Mouse (Mus musculus): ENCODE measurements around the gene Gm45208. TPM values are rescaled to one million over a fixed set of nuclear protein-coding genes. Genes with fewer than 3 reads are reported as not detected.
"Not testable (repeated sequence)": the region's sequence is repeated elsewhere in the genome, so short reads cannot be mapped to it uniquely, and the experiment has no call there.

The Gm45208 gene
- polyA plus RNA-seq, 1 experiment from 2014 or later = 0.59 TPM

- Histone ChIP-seq H3K4me1 (ENCODE audit: insufficient read depth, low read length) (no peaks in the 10 kb centered on the region), H3K27me3 (ENCODE audit: insufficient read depth, low read length) (no peaks in the 10 kb centered on the region), H3K27ac (ENCODE audit: low read length) (no peak overlapping the region), H3K9me3 (ENCODE audit: low read length) (no peaks in the 10 kb centered on the region), H3K9ac (replicated peaks; ENCODE audit: low read length) (no peak overlapping the region), H3K4me3 (ENCODE audit: low read length) (no peak overlapping the region), H3K4me2 (replicated peaks; ENCODE audit: low read depth, low read length) (no peak overlapping the region), H3K36me3 (ENCODE audit: insufficient read depth, low read length) (no peaks in the 10 kb centered on the region)
- 96% methylated on average over 2 of the region's 2 CpGs for WGBS
- no peak for ATAC-seq (ENCODE audit: low FRiP score, low TSS enrichment)
Measured at GRCm38 (mm10) chrX:7688321-7688720, 33.7 kb upstream of the Gm45208 start.

GRCm38 (mm10) chrX:7690486-7690885, 31.6 kb upstream of the Gm45208 start:
- Histone ChIP-seq H3K36me3 (ENCODE audit: insufficient read depth, low read length) (no peaks in the 10 kb centered on the region), H3K9ac (replicated peaks; ENCODE audit: low read length) (no peak overlapping the region), H3K4me2 (replicated peaks; ENCODE audit: low read depth, low read length) (no peak overlapping the region), H3K4me1 (ENCODE audit: insufficient read depth, low read length) (no peaks in the 10 kb centered on the region), H3K27me3 (ENCODE audit: insufficient read depth, low read length) (no peaks in the 10 kb centered on the region), H3K4me3 (ENCODE audit: low read length) (no peak overlapping the region), H3K27ac (ENCODE audit: low read length) (no peak overlapping the region), H3K9me3 (ENCODE audit: low read length) (no peaks in the 10 kb centered on the region)
- no peak for ATAC-seq (ENCODE audit: low FRiP score, low TSS enrichment)
- WGBS = 47% methylated on average over 3 of the region's 3 CpGs

GRCm38 (mm10) chrX:7692862-7693261, 29.2 kb upstream of the Gm45208 start:
- H3K36me3 ChIP-seq (ENCODE audit: insufficient read depth, low read length) = no peaks in the 10 kb centered on the region
- no peaks in the 10 kb centered on the region for H3K9me3 ChIP-seq (ENCODE audit: low read length)
- no peak for ATAC-seq (ENCODE audit: low FRiP score, low TSS enrichment)
- H3K4me3 ChIP-seq (ENCODE audit: low read length) = no peak overlapping the region
- H3K27me3 ChIP-seq (ENCODE audit: insufficient read depth, low read length) = no peaks in the 10 kb centered on the region
- no peak overlapping the region for H3K9ac ChIP-seq (replicated peaks; ENCODE audit: low read length)
- no peak overlapping the region for H3K27ac ChIP-seq (ENCODE audit: low read length)
- no peaks in the 10 kb centered on the region for H3K4me1 ChIP-seq (ENCODE audit: insufficient read depth, low read length)
- H3K4me2 ChIP-seq (replicated peaks; ENCODE audit: low read depth, low read length) = no peak overlapping the region
- 49% methylated on average over 4 of the region's 4 CpGs for WGBS

DNA sequence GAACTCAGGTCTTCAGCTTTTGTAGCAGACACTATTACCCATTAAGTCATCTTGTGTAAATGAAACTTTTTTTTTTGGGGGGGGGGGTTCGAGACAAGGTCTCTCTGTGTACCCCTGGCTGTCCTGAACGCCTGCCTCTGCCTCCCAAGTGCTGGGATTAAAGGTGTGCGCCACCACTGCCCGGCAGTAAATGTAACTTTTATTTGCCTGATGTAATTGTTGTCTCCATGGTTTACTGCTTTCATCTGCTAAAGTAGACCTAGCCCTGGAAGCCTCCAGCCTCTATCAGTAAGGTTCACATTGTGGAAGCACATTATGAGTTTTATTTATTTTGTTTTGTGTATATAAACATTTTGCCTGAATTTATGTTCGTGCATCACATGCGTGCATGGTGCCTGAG, 25.5 kb upstream of the Gm45208 start:
- Histone ChIP-seq H3K27ac (ENCODE audit: low read length) (no peak overlapping the region), H3K27me3 (ENCODE audit: insufficient read depth, low read length) (no peaks in the 10 kb centered on the region), H3K36me3 (ENCODE audit: insufficient read depth, low read length) (0 out of 2 replicates have a peak, but pooled peaks cover 7% of the 10 kb centered on the region), H3K4me1 (ENCODE audit: insufficient read depth, low read length) (no peaks in the 10 kb centered on the region), H3K4me3 (ENCODE audit: low read length) (peak overlapping the region; percentile 68), H3K4me2 (replicated peaks; ENCODE audit: low read depth, low read length) (peak overlapping the region; percentile 43), H3K9ac (replicated peaks; ENCODE audit: low read length) (no peak overlapping the region), H3K9me3 (ENCODE audit: low read length) (no peaks in the 10 kb centered on the region)
- WGBS = 40% methylated on average over 6 of the region's 6 CpGs
- peak; percentile 21; the same call in 1 of the 2 replicates for ATAC-seq (ENCODE audit: low FRiP score, low TSS enrichment)

DNA sequence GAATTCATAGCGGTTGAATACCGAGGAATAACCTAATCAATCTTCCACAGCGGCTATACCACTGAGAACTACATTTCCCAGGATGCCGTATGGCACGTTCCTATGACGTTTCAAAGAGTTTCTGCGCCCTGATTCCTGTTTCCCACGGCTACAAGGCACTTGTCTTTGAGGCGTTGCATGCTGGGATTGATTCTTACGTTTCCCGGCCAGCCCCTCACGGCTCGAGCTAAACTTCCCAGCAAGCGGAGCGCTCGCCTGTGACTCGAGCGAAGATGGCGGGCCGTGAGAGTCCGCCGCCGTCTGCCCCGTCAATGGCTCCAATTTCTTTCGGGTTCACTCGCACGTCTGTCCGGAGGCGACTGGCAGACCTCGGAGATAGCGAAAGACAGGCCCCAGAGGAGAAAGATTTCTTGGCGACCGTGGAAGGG, 25.1 kb upstream of the Gm45208 start, which contains the start of gene Gpkow:
TSS of gene Gpkow (plus strand) at position 178 of the 428 bp plus-strand sequence.
- ATAC-seq (ENCODE audit: low FRiP score, low TSS enrichment) = peak; percentile 93
- Histone ChIP-seq H3K27me3 (ENCODE audit: insufficient read depth, low read length) (no peaks in the 10 kb centered on the region), H3K4me1 (ENCODE audit: insufficient read depth, low read length) (no peaks in the 10 kb centered on the region), H3K4me2 (replicated peaks; ENCODE audit: low read depth, low read length) (peak within 1 kb of the TSS; percentile 60), H3K9ac (replicated peaks; ENCODE audit: low read length) (peak within 1 kb of the TSS; percentile 77), H3K4me3 (ENCODE audit: low read length) (peak within 1 kb of the TSS; percentile 68), H3K27ac (ENCODE audit: low read length) (peak within 1 kb of the TSS; percentile 61; the same call in 1 of the 2 replicates), H3K9me3 (ENCODE audit: low read length) (no peaks in the 10 kb centered on the region), H3K36me3 (ENCODE audit: insufficient read depth, low read length) (0 out of 2 replicates have a peak, but pooled peaks cover 7% of the 10 kb centered on the region)
- WGBS = 12% methylated on average over 33 of the region's 33 CpGs

- Histone ChIP-seq H3K4me2 (replicated peaks; ENCODE audit: low read depth, low read length) (peak overlapping the region; percentile 38), H3K9ac (replicated peaks; ENCODE audit: low read length) (peak overlapping the region; percentile 58; the same call in 1 of the 2 replicates), H3K4me3 (ENCODE audit: low read length) (peak overlapping the region; percentile 28)
- H3K36me3 ChIP-seq (ENCODE audit: insufficient read depth, low read length); H3K9me3 ChIP-seq (ENCODE audit: low read length); H3K27ac ChIP-seq (ENCODE audit: low read length); ATAC-seq (ENCODE audit: low FRiP score, low TSS enrichment); H3K4me1 ChIP-seq (ENCODE audit: insufficient read depth, low read length); H3K27me3 ChIP-seq (ENCODE audit: insufficient read depth, low read length): not testable (repeated sequence)
- WGBS = 30% methylated on average over 5 of the region's 12 CpGs
Measured at GRCm38 (mm10) chrX:7713764-7714134, 8.3 kb upstream of the Gm45208 start.

DNA sequence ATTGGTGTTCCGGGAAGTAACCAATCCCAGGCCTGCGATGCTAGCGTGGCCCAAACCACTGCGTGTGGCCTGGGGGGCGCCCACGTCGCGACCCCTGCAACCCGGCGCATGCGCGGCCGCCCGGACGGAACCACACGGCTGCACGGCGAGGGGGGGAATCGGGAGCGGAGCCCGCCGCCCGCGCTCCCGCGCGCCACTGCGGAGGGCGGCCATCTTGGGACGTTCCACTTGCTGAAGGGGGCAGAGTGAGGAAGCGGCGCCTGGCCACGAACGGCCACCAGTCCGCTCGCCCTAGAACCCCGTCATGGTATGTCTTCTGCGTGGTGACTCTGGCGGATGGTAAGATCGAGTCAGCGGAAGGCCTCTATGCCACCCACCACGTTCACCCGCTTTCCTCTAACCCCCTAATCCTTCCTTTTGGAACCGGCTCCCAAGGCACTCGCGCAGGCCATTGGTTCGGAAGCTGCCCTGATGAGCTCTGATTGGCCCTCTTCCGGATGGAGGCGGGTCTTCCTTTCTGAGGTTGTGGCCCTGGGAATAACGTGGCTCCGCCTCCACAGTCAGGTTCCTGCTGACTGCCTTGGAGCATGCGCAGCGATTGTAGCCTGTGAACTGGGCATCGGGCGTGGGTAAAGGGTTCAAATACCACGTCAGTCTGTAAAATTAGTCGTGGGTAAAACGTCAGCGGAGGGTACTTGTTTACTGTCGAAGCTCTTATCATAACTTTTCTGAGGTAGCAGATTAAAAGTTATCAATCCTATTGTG, 7.7 kb upstream of the Gm45208 start, which contains the start of gene Wdr45:
TSS of gene Wdr45 (plus strand) at position 199 of the 765 bp plus-strand sequence.
- not testable (repeated sequence) for H3K27ac ChIP-seq (ENCODE audit: low read length)

DNA sequence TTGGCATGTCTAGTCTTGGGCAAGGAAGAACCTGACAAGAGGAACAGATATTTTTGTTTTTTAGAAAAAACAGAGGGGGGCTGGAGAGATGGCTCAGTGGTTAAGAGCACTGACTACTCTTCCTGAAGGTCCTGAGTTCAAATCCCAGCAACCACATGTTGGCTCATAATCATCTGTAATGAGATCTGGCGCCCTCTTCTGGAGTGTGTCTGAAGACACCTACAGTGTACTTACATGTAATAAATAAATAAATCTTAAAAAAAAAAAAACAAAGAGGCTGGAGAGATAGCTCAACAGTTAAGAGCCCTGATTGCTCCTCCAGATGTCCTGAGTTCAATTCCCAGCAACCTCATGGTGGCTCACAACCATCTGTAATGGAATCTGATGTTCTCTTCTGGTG, 6.0 kb upstream of the Gm45208 start:
- H3K9me3 ChIP-seq (ENCODE audit: low read length); H3K4me3 ChIP-seq (ENCODE audit: low read length); H3K4me2 ChIP-seq (replicated peaks; ENCODE audit: low read depth, low read length); H3K4me1 ChIP-seq (ENCODE audit: insufficient read depth, low read length); H3K36me3 ChIP-seq (ENCODE audit: insufficient read depth, low read length); H3K9ac ChIP-seq (replicated peaks; ENCODE audit: low read length); ATAC-seq (ENCODE audit: low FRiP score, low TSS enrichment); H3K27me3 ChIP-seq (ENCODE audit: insufficient read depth, low read length); H3K27ac ChIP-seq (ENCODE audit: low read length): not testable (repeated sequence)
- 42% methylated on average over 1 of the region's 1 CpGs for WGBS

More for the DNA sequence above, 7.7 kb upstream of the Gm45208 start, which contains the start of gene Wdr45:
- H3K36me3 ChIP-seq (ENCODE audit: insufficient read depth, low read length); H3K27me3 ChIP-seq (ENCODE audit: insufficient read depth, low read length); H3K9me3 ChIP-seq (ENCODE audit: low read length); H3K4me1 ChIP-seq (ENCODE audit: insufficient read depth, low read length): not testable (repeated sequence)
- WGBS = 26% methylated on average over 40 of the region's 60 CpGs
- Histone ChIP-seq H3K4me2 (replicated peaks; ENCODE audit: low read depth, low read length) (peak within 1 kb of the TSS; percentile 42), H3K4me3 (ENCODE audit: low read length) (peak within 1 kb of the TSS; percentile 30), H3K9ac (replicated peaks; ENCODE audit: low read length) (peak within 1 kb of the TSS; percentile 58; the same call in 1 of the 2 replicates)
- peak; percentile 97 for ATAC-seq (ENCODE audit: low FRiP score, low TSS enrichment)

DNA sequence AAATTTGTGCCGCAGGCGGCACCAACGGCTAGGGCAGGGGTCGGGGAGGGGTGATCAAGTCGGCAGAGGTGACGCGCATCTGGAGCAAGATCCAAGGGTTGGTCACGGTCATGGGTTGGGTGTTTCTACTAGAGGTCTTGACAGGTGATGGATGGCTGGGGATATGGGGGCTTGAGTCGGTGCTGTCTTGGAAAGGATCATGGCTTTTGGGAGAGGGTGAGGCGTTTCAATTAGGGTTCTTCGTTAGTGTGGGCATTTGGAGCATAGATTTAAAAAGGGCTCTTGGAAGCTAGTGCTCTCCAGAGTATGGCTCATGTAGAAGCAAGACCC, 202 bp downstream of the Gm45208 start:
- Histone ChIP-seq H3K27ac (ENCODE audit: low read length) (no peak overlapping the region), H3K4me1 (ENCODE audit: insufficient read depth, low read length) (peaks cover 6% of the 10 kb centered on the region; the same call in 1 of the 2 replicates), H3K4me3 (ENCODE audit: low read length) (peak overlapping the region; percentile 60), H3K9me3 (ENCODE audit: low read length) (no peaks in the 10 kb centered on the region), H3K4me2 (replicated peaks; ENCODE audit: low read depth, low read length) (peak overlapping the region; percentile 65), H3K36me3 (ENCODE audit: insufficient read depth, low read length) (peaks cover 20% of the 10 kb centered on the region; the same call in 1 of the 2 replicates), H3K27me3 (ENCODE audit: insufficient read depth, low read length) (no peaks in the 10 kb centered on the region), H3K9ac (replicated peaks; ENCODE audit: low read length) (peak overlapping the region; percentile 72)
- ATAC-seq (ENCODE audit: low FRiP score, low TSS enrichment) = peak; percentile 57
- 27% methylated on average over 11 of the region's 11 CpGs for WGBS

DNA sequence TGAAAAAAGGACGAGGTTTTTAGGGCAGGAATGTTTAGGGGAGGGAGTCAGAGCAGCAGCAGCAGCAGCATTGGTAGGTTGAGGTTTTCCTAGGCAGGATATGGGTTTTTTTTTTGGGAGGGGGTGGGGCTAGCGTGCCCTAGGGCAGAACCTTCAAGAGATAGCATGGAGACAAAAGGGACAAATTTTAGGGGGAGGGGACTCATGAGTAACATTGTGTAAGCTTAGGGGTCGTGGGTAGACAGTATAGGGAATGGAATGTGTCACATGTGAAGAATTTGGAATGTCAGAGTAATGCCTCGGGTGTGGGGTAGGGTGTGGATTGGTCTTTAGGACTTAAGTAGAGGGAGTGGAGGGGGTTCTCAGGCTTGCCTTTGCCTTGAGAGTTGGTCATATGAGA, 646 bp downstream of the Gm45208 start:
- no peak for ATAC-seq (ENCODE audit: low FRiP score, low TSS enrichment)
- 21% methylated on average over 4 of the region's 4 CpGs for WGBS
- Histone ChIP-seq H3K4me2 (replicated peaks; ENCODE audit: low read depth, low read length) (peak overlapping the region; percentile 65), H3K27me3 (ENCODE audit: insufficient read depth, low read length) (no peaks in the 10 kb centered on the region), H3K9ac (replicated peaks; ENCODE audit: low read length) (peak overlapping the region; percentile 72), H3K36me3 (ENCODE audit: insufficient read depth, low read length) (peaks cover 20% of the 10 kb centered on the region; the same call in 1 of the 2 replicates), H3K4me1 (ENCODE audit: insufficient read depth, low read length) (peaks cover 6% of the 10 kb centered on the region; the same call in 1 of the 2 replicates), H3K27ac (ENCODE audit: low read length) (no peak overlapping the region), H3K9me3 (ENCODE audit: low read length) (no peaks in the 10 kb centered on the region), H3K4me3 (ENCODE audit: low read length) (peak overlapping the region; percentile 60)

All from kidney, embryonic 16.5 days (tissue).